Mouse (Mus musculus): ENCODE results near the gene Olfm4. TPM values are rescaled to one million over a fixed set of nuclear protein-coding genes. Genes with fewer than 3 reads are reported as not detected.

Olfm4 gene
- total RNA-seq, 2 experiments from 2014 or later = 0.38 TPM; not detected in 1

GRCm38 (mm10) chr14:80014966-80015365 is 31.1 kb downstream of the Olfm4 start:
- ATAC-seq (replicated peaks; ENCODE audit: low FRiP score, low TSS enrichment, poor library complexity, severe bottlenecking) = no peak

DNA sequence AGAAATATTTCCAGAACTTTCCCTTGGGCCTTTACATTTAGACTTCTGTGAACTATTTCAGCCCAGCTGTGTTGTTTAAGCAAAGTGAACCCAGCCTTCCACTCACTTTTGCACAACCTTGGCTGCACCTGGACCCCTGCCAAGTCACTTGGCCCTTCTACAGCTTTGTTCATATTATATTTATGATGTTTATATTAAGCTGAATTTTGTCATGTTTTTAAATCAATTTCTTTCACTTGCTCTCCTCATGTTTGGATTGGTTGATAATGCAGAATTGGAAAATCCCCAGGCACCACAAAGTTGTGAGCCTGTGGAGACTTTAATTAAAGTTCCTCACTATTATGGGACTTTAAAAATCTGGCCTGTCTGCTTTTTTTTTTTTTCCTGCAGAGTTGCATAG is 32.2 kb downstream of the Olfm4 start:
- ATAC-seq (replicated peaks; ENCODE audit: low FRiP score, low TSS enrichment, poor library complexity, severe bottlenecking) = no peak

DNA sequence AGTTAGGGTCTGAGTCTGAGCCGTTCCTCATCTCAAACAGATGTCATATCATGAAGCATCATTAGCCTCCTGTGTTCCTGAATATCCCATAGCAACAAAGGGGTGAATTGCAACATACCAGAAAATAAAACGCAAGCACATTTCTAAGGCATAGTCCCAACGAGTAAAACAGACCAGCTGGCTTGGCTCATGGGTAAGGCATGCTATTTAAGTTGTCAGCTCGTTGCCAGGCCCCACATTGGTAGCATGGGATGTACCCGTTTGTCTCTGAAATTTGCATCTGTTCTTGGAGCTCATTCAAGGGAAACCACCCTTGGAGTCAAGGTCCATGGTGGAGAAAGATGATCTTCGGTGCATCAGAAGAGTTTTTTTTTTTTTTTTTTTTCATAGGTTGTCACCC is 42.2 kb downstream of the Olfm4 start:
- ATAC-seq (replicated peaks; ENCODE audit: low FRiP score, low TSS enrichment, poor library complexity, severe bottlenecking) = no peak

- no peak for ATAC-seq (replicated peaks; ENCODE audit: low FRiP score, low TSS enrichment, poor library complexity, severe bottlenecking)
Measured at GRCm38 (mm10) chr14:80029297-80030001, 45.6 kb downstream of the Olfm4 start.

DNA sequence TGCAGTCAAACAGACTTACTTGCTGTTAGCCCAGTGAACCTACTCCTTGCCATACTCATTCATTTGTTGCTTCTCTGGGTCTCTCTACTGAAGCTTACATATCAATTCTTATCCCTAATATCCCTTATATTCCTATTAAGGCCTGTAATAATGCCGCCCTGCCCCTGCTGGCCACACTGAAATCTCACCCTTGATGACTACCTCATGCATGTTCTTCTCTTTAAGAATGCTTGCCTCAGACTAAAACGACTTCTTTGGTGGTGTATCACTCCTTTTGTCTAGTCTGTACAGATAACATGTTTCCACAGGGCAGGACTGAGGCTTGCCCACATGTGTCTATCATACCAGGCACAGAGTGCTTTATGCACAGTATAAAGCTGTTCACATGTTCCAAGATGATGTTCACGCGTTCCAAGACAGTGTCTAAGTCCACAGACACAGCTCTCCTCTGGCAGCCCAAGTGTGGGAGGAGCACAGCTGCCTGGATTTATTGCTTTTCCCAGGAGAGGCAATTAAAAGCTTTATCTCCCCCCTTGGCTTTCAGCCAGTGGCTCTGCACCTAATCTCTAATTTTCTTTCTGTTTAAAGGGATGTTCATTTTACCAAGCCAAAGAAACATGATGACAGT is 55.9 kb downstream of the Olfm4 start:
- no peak for ATAC-seq (replicated peaks; ENCODE audit: low FRiP score, low TSS enrichment, poor library complexity, severe bottlenecking)

- ATAC-seq (replicated peaks; ENCODE audit: low FRiP score, low TSS enrichment, poor library complexity, severe bottlenecking) = no peak
Measured at GRCm38 (mm10) chr14:80046104-80046734, 62.3 kb downstream of the Olfm4 start.

DNA sequence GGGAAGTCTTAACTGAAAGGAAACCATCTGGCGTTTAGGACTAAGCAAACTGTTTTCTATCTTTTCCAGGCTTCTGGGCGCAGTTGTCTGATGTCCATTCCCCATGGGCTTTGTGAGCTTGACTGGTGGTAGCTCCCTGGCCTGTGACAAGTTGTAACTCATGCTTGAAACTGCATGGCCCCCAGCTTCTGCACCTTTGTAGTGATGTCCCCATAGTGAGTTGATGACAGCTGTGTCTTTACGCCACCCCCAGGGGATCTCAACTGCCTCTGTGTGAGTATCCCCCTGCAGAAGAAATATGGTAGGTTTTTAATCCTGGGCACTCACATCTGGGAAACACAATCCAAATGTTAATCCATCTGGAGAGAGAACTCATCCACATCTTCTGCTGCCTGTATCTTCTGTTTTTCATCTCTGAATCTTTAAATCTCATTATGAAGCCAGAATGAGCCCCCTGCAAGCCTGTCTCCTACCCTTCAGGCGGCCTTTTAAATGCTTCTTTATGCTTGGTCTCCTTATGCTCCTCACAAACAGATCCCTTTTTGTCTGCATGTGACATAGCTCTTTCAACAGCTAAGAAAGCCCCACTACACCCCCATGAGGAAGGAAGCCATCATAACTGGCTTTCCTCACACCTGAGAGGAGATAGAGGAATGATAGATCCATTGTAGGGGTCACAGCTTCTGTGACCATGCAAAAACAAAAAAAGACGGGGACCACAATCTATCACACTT is 63.7 kb downstream of the Olfm4 start:
- ATAC-seq (replicated peaks; ENCODE audit: low FRiP score, low TSS enrichment, poor library complexity, severe bottlenecking) = no peak

DNA sequence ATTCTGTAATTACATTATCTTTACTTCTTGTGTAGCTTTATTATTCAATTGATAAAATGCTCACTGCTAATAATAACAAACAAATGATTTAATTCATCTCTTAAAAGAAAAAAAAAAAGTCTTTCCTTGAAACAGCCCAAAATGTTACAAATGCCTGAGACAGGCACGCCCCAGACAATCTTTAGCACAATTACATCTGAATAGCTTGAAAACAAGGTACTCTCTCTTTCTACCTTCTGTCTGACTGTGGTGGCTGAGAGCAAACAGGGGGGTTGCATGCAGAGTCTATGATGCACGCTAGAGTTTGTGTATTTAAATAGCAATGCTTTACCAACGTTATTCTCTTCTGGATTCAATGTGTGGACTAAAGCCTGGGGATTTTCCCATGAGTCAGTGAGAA is 71.8 kb downstream of the Olfm4 start:
- no peak for ATAC-seq (replicated peaks; ENCODE audit: low FRiP score, low TSS enrichment, poor library complexity, severe bottlenecking)

GRCm38 (mm10) chr14:80061686-80062085 is 77.8 kb downstream of the Olfm4 start:
- ATAC-seq (replicated peaks; ENCODE audit: low FRiP score, low TSS enrichment, poor library complexity, severe bottlenecking) = no peak

- no peak for ATAC-seq (replicated peaks; ENCODE audit: low FRiP score, low TSS enrichment, poor library complexity, severe bottlenecking)
Measured at GRCm38 (mm10) chr14:80062896-80063295, 79.0 kb downstream of the Olfm4 start.

- ATAC-seq (replicated peaks; ENCODE audit: low FRiP score, low TSS enrichment, poor library complexity, severe bottlenecking) = no peak
Measured at GRCm38 (mm10) chr14:80070580-80070979, 86.7 kb downstream of the Olfm4 start.

Other genes starting within 250 kb of the Olfm4 start
- not detected in 2 replicates for gene Pcdh8, start 212.8 kb upstream of the Olfm4 start, total RNA-seq (2014; fragmentation: Nextera tagmentation)
- not detected in 2 replicates for gene Pcdh8, start 212.8 kb upstream of the Olfm4 start, total RNA-seq (2017)